Mouse (Mus musculus): Measurements from ENCODE around the gene Aass.

DNA sequence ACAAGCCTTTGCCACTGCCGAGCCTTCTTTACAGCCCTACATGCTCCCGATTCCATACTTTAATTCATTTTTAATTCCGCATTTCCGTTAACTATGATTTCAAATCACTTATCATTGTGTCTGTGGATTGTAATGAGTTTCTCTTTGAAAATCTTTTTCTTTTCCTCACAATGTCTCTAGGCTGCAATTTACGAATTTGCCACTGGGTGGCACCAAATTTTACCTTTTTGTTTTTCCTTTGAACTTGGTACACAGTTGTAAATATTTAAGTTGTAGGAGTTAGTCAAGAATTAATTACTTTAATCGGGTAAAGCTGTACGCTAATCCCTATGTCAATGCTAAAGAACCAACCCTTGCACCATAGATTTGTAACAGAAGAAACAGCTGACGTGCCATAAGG lies 47.3 kb upstream of the Aass start:
- TF ChIP-seq HCFC1 (IDR thresholded peaks at IDR 0.05; ENCODE audit: borderline replicate concordance, insufficient read depth, low read length), result no peak
- peak; percentile 56; the same call in 1 of the 2 replicates for TF ChIP-seq ZC3H11A (IDR thresholded peaks at IDR 0.05; ENCODE audit: borderline replicate concordance, low read depth, low read length)
- no peak for TF ChIP-seq ZNF384 (IDR thresholded peaks at IDR 0.05; ENCODE audit: low read depth, low read length)
- no peak for TF ChIP-seq CHD2 (IDR thresholded peaks at IDR 0.05; ENCODE audit: low read depth, low read length)
- no peak for TF ChIP-seq MAFK (IDR thresholded peaks at IDR 0.05; ENCODE audit: insufficient read depth, low read depth, low read length)
